Mouse (Mus musculus) embryonic facial prominence, embryonic 10.5 days (tissue): ENCODE measurements around the gene Klhl18. TPM values are rescaled to one million over a fixed set of nuclear protein-coding genes. Genes with fewer than 3 reads are reported as not detected.

ENCODE experiments used
- DNase-seq: peaks from one replicate; pipeline ENCODE4 v3.0.0-alpha.2; 2017; ENCODE audit warnings: low spot score
- H3K27ac ChIP-seq: fragments of 300-500 bp; sonication (generic); replicated peaks from 2 replicates; pipeline ENCODE4 v1.5.1; 2016; ENCODE audit warnings: mild to moderate bottlenecking
- H3K27me3 ChIP-seq: fragments of 300-500 bp; sonication (generic); replicated peaks from 2 replicates; pipeline ENCODE4 v1.6.1; 2016; ENCODE audit warnings: low read depth, mild to moderate bottlenecking; ENCODE audit not compliant: poor library complexity, severe bottlenecking
- H3K36me3 ChIP-seq: fragments of 300-500 bp; sonication (generic); replicated peaks from 2 replicates; pipeline ENCODE4 v1.6.1; 2016; ENCODE audit warnings: mild to moderate bottlenecking, moderate library complexity
- H3K4me1 ChIP-seq: fragments of 300-500 bp; sonication (generic); 2 replicates; pipeline ENCODE4 v1.6.1; 2016
- H3K4me3 ChIP-seq: fragments of 300-500 bp; sonication (generic); 2 replicates; pipeline ENCODE4 v1.5.1; 2016; ENCODE audit warnings: mild to moderate bottlenecking, moderate library complexity
- H3K9me3 ChIP-seq: fragments of 300-500 bp; sonication (generic); 2 replicates; pipeline ENCODE4 v1.6.1; 2016; ENCODE audit warnings: mild to moderate bottlenecking
- WGBS: fragments of 180-500 bp; shearing (Covaris S2); methylation state at CpG from one replicate; pipeline ENCODE4 v1.1.7; 2016; 5-methylcytosine and 5-hydroxymethylcytosine counted together
- polyA plus RNA-seq: library from polyadenylated mRNA; unstranded; fragments of >200 nt; fragmentation: Nextera tagmentation; extraction: Ambion mirVana; gene quantifications from 2 replicates; pipeline ENCODE4 v1.2.1, GENCODE M21; 2016

Klhl18 gene
- polyA plus RNA-seq, 1 experiment from 2014 or later, result 10.7 TPM

- Histone ChIP-seq H3K27ac (no peak overlapping the region), H3K4me1 (no peaks in the 10 kb centered on the region), H3K9me3 (no peaks in the 10 kb centered on the region), H3K27me3 (no peaks in the 10 kb centered on the region), H3K4me3 (no peak overlapping the region), H3K36me3 (peaks cover 9% of the 10 kb centered on the region; the same call in 1 of the 2 replicates)
- 71% methylated on average over 2 of the region's 2 CpGs for WGBS
- DNase-seq, result no peak
Measured at GRCm38 (mm10) chr9:110459145-110459727, 17.3 kb downstream of the Klhl18 start.

GRCm38 (mm10) chr9:110457926-110458325 lies 18.6 kb downstream of the Klhl18 start:
- no peaks in the 10 kb centered on the region for H3K27me3 ChIP-seq
- DNase-seq, result no peak
- no peak overlapping the region for H3K4me3 ChIP-seq
- no peaks in the 10 kb centered on the region for H3K9me3 ChIP-seq
- H3K36me3 ChIP-seq, result peaks cover 9% of the 10 kb centered on the region; the same call in 1 of the 2 replicates
- no peak overlapping the region for H3K27ac ChIP-seq
- 84% methylated on average over 3 of the region's 3 CpGs for WGBS
- no peaks in the 10 kb centered on the region for H3K4me1 ChIP-seq

GRCm38 (mm10) chr9:110452523-110452922 lies 24.0 kb downstream of the Klhl18 start:
- no peak for DNase-seq
- H3K4me1 ChIP-seq, result peaks cover 5% of the 10 kb centered on the region
- H3K4me3 ChIP-seq, result no peak overlapping the region
- H3K36me3 ChIP-seq, result peaks cover 26% of the 10 kb centered on the region
- no peaks in the 10 kb centered on the region for H3K9me3 ChIP-seq
- WGBS, result 82% methylated on average over 3 of the region's 3 CpGs
- no peaks in the 10 kb centered on the region for H3K27me3 ChIP-seq
- no peak overlapping the region for H3K27ac ChIP-seq

- peak; percentile 87 for DNase-seq
- Histone ChIP-seq H3K4me3 (0 out of 2 replicates have a peak overlapping the region, but pooled peaks have one; percentile 6), H3K4me1 (peaks cover 5% of the 10 kb centered on the region), H3K27me3 (no peaks in the 10 kb centered on the region), H3K9me3 (no peaks in the 10 kb centered on the region), H3K27ac (peak overlapping the region; percentile 41; the same call in 1 of the 2 replicates), H3K36me3 (peaks cover 29% of the 10 kb centered on the region)
- 30% methylated on average over 11 of the region's 11 CpGs for WGBS
Measured at GRCm38 (mm10) chr9:110448857-110449617, 27.5 kb downstream of the Klhl18 start.

- 83% methylated on average over 15 of the region's 15 CpGs for WGBS
- H3K4me1 ChIP-seq, result peaks cover 5% of the 10 kb centered on the region
Measured at GRCm38 (mm10) chr9:110448356-110448755, 28.1 kb downstream of the Klhl18 start.

GRCm38 (mm10) chr9:110440559-110440958 lies 35.9 kb downstream of the Klhl18 start:
- Histone ChIP-seq H3K36me3 (peaks cover 38% of the 10 kb centered on the region), H3K27ac (no peak overlapping the region), H3K4me3 (no peak overlapping the region), H3K9me3 (no peaks in the 10 kb centered on the region), H3K4me1 (no peaks in the 10 kb centered on the region), H3K27me3 (no peaks in the 10 kb centered on the region)
- DNase-seq, result no peak
- WGBS, result 89% methylated on average over 6 of the region's 6 CpGs

More at GRCm38 (mm10) chr9:110448356-110448755, 28.1 kb downstream of the Klhl18 start:
- Histone ChIP-seq H3K27me3 (no peaks in the 10 kb centered on the region), H3K27ac (no peak overlapping the region), H3K4me3 (no peak overlapping the region), H3K36me3 (peaks cover 35% of the 10 kb centered on the region), H3K9me3 (no peaks in the 10 kb centered on the region)
- DNase-seq, result no peak

GRCm38 (mm10) chr9:110440049-110440448 lies 36.4 kb downstream of the Klhl18 start:
- no peak overlapping the region for H3K4me3 ChIP-seq
- H3K27me3 ChIP-seq, result no peaks in the 10 kb centered on the region
- 63% methylated on average over 5 of the region's 5 CpGs for WGBS
- no peak overlapping the region for H3K27ac ChIP-seq
- no peaks in the 10 kb centered on the region for H3K9me3 ChIP-seq
- H3K4me1 ChIP-seq, result no peaks in the 10 kb centered on the region
- DNase-seq, result no peak
- H3K36me3 ChIP-seq, result peaks cover 43% of the 10 kb centered on the region

- no peaks in the 10 kb centered on the region for H3K9me3 ChIP-seq
- H3K27me3 ChIP-seq, result no peaks in the 10 kb centered on the region
- H3K27ac ChIP-seq, result no peak overlapping the region
- no peak for DNase-seq
- no peaks in the 10 kb centered on the region for H3K4me1 ChIP-seq
- H3K36me3 ChIP-seq, result peaks cover 47% of the 10 kb centered on the region
- WGBS, result 93% methylated on average over 11 of the region's 11 CpGs
- no peak overlapping the region for H3K4me3 ChIP-seq
Measured at GRCm38 (mm10) chr9:110436041-110436440, 40.5 kb downstream of the Klhl18 start.

- no peak overlapping the region for H3K27ac ChIP-seq
- no peak for DNase-seq
- 90% methylated on average over 2 of the region's 2 CpGs for WGBS
- no peaks in the 10 kb centered on the region for H3K9me3 ChIP-seq
- H3K27me3 ChIP-seq, result no peaks in the 10 kb centered on the region
- H3K4me3 ChIP-seq, result no peak overlapping the region
- H3K36me3 ChIP-seq, result peaks cover 75% of the 10 kb centered on the region
- H3K4me1 ChIP-seq, result no peaks in the 10 kb centered on the region
Measured at GRCm38 (mm10) chr9:110433045-110433444, 43.4 kb downstream of the Klhl18 start.

GRCm38 (mm10) chr9:110431241-110431640 lies 45.3 kb downstream of the Klhl18 start:
- Histone ChIP-seq H3K27me3 (no peaks in the 10 kb centered on the region), H3K27ac (no peak overlapping the region), H3K4me3 (no peak overlapping the region), H3K36me3 (peaks cover 77% of the 10 kb centered on the region), H3K9me3 (no peaks in the 10 kb centered on the region), H3K4me1 (no peaks in the 10 kb centered on the region)
- 89% methylated on average over 8 of the region's 8 CpGs for WGBS
- DNase-seq, result no peak

GRCm38 (mm10) chr9:110419511-110420112 lies 56.9 kb downstream of the Klhl18 start, which contains the start of gene Ngp:
Ngp (plus strand) TSS chr9:110419747.
- no peak for DNase-seq
- whole genome bisulfite sequencing, result 90% methylated on average over 12 of the region's 12 CpGs

GRCm38 (mm10) chr9:110413785-110414184 lies 62.7 kb downstream of the Klhl18 start:
- Histone ChIP-seq H3K9me3 (no peaks in the 10 kb centered on the region), H3K36me3 (no peaks in the 10 kb centered on the region), H3K27ac (no peak overlapping the region), H3K4me1 (peaks cover 7% of the 10 kb centered on the region), H3K27me3 (no peaks in the 10 kb centered on the region), H3K4me3 (no peak overlapping the region)
- DNase-seq, result peak; percentile 60
- 53% methylated on average over 9 of the region's 9 CpGs for WGBS

More at GRCm38 (mm10) chr9:110419511-110420112, 56.9 kb downstream of the Klhl18 start, which contains the start of gene Ngp:
- Histone ChIP-seq H3K27me3 (no peaks in the 10 kb centered on the region), H3K9me3 (no peaks in the 10 kb centered on the region), H3K4me1 (no peaks in the 10 kb centered on the region), H3K27ac (no peak within 1 kb of the TSS), H3K36me3 (no peaks in the 10 kb centered on the region), H3K4me3 (no peak within 1 kb of the TSS)
